Mouse (Mus musculus) right cerebral cortex, postnatal 4 days (tissue): Measurements from ENCODE around the gene Fra10ac1.

Experiments
- DNase-seq: peaks from one replicate; pipeline ENCODE4 v3.0.0-alpha.2; 2022

Gene Fra10ac1

GRCm38 (mm10) chr19:38223905-38224684, at the start of gene Fra10ac1:
TSS of gene Fra10ac1 (minus strand) at chr19:38224156.
- DNase-seq = peak; percentile 93

- no peak for DNase-seq
These were observed 47.1 kb upstream of the Fra10ac1 start for GRCm38 (mm10) chr19:38271071-38271470.

GRCm38 (mm10) chr19:38267469-38267868, 43.5 kb upstream of the Fra10ac1 start:
- no peak for DNase-seq

DNA sequence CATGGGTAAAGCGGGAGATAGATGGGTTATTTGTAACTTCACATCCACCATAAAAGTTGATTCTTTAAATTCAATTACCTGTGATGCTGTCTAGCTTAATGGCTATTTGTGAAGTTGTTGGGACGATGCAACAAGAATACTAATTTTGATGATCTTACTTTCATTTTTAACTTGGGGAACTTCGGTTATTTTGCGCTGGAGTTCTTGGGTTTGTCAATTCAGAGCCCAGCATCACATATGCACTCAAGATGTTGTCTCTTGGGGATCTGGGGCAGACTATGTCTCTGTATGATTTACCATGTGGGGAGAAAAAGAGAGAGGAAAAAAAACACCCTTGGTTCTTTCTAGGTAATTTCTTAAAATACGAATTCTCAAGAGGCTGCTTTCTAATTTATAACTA, 41.8 kb upstream of the Fra10ac1 start:
- no peak for DNase-seq

GRCm38 (mm10) chr19:38264505-38265500, 40.8 kb upstream of the Fra10ac1 start, which contains the start of gene Lgi1:
TSS of gene Lgi1 (plus strand) at chr19:38264536.
- DNase-seq = peak; percentile 60

DNA sequence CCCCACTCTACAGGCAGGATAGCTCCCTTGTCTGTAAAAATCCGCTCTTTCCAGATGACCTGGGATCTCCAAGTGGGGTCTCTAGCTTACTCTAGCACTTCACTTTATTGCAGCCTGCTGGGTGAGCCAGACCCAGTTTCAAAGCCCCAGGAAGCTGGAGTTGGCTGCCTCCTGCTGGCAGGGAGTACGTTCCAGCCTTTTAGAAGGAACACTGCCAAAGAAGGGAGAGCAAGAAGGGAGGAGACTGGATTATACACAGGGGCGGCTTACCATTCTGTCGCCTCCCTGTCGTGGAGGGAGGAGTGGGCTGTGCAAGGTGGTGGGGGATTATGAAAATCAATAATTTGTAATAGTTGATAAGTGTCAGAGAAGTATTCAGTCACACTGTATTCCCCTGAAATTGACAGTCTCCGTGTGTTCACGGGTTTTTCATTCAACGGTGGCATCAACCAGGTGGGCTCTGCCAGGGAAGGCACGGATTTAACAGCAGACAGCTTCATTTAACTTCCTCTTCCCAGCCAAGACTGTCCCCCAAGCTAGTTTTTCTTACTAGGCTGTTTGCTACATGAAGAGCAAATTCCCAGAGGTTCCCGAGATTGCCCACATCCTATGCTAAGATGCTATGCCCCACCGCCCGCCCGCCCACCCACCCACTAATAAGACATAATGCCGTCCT, 40.0 kb upstream of the Fra10ac1 start:
- peak; percentile 64 for DNase-seq

- DNase-seq = no peak
These were observed 37.4 kb upstream of the Fra10ac1 start for GRCm38 (mm10) chr19:38261351-38261750.

DNA sequence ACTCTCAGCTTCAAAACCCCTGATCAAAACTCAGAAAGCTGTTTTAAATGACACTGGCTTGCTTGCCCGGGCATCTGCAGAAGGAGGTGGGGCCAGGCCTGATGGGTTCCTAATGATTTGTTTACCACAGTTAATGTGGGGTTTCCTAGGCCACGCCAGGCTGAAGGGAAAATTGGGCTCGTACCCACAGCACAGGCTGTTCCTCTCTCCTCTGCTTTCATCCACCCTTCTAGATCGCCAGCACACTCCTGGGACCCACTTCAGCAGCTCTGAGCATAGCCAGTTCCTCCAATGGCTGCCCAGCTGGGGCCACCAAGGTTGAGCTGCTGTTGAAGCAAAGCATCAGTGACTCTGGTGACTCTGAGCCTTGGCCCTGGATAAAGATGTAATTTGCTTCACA, 36.4 kb upstream of the Fra10ac1 start:
- DNase-seq = no peak

DNA sequence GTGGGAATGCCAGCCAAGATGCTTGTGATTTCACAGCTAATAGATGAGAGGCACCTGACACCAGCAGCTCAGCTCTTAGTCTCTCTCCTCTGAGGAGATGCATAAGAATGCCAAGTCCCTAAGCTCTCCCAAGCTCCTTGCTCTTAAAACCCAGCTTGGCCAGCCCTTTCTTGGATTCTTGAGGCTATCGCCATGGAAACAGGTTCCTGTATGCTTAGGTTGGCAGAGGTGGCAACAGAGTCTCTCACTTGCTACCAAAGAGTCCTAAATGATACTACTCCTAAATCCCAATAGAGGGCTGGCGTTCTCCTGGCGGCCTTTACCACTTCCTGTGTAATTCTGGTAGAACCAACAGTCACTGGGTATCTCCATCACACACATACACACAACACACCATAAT, 35.5 kb upstream of the Fra10ac1 start:
- DNase-seq = no peak

- peak; percentile 59 for DNase-seq
These were observed 34.7 kb upstream of the Fra10ac1 start for GRCm38 (mm10) chr19:38258651-38259065.

- peak; percentile 30 for DNase-seq
These were observed 29.8 kb upstream of the Fra10ac1 start for GRCm38 (mm10) chr19:38253796-38254195.

DNA sequence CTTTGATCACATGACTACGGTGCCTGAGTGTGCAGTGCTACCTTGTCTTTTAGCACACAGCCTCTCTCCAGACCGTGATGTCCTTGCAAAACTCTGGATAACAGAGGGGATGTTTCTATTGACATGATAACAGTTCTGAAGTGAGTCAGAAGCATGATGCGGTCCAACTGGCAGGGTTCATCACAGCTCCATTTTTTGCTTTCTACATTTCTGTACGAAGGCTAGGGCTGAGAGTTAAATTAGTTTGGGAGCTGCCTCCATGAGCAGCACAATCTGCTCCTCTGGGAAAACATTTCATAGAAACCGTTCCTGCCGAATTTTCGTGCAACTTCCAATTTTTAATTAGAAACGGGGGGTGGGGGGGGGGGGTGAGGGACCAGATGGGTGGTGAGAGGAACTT, 25.7 kb upstream of the Fra10ac1 start:
- DNase-seq = no peak

DNA sequence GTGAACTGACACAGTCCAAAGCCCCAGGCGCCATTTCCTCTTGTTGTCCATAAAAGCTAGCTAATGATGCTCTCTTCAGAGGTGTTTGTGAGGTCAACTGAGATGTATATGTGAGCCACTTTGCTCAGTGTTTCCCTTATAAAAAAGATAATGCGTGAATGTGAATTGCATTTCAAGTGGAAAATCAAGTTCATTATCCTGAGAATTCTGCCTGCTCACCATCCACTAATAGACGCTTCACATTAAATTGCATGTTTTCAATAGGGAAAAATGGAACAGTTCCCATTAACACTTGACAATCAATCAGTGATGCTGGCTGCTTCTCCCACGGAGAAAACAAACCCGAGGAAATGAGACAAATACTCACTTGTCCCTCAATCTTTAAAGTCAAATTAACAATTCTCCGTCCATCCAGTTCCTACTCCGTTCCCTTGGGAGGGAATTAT, 22.2 kb upstream of the Fra10ac1 start:
- no peak for DNase-seq

GRCm38 (mm10) chr19:38245361-38246176, 21.6 kb upstream of the Fra10ac1 start:
- DNase-seq = no peak

DNA sequence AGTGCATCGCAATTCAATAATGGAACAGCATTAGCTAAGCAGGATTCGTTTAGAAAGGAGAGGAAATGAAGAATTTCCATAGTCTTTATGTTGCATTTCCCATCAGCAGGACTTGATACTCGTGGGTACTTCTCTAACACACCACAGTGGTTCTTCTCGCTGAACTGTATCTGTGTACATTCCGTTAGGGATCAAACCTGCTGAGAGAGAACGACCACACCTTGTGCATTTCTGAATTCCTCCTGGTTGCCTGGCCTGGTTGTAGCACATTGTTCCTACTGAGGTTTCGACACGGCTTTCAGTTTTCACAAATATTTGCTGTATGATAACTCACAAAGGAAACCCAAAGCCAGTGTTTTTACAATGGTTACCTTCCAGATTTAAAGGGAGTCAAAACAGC, 20.8 kb upstream of the Fra10ac1 start:
- DNase-seq = no peak

- no peak for DNase-seq
These were observed 18.4 kb upstream of the Fra10ac1 start for GRCm38 (mm10) chr19:38242314-38242852.

- DNase-seq = peak; percentile 54
These were observed 14.4 kb upstream of the Fra10ac1 start for GRCm38 (mm10) chr19:38238213-38238951.

- DNase-seq = no peak
These were observed 13.9 kb upstream of the Fra10ac1 start for GRCm38 (mm10) chr19:38237834-38238212.

- no peak for DNase-seq
These were observed 12.6 kb upstream of the Fra10ac1 start for GRCm38 (mm10) chr19:38236526-38236925.

DNA sequence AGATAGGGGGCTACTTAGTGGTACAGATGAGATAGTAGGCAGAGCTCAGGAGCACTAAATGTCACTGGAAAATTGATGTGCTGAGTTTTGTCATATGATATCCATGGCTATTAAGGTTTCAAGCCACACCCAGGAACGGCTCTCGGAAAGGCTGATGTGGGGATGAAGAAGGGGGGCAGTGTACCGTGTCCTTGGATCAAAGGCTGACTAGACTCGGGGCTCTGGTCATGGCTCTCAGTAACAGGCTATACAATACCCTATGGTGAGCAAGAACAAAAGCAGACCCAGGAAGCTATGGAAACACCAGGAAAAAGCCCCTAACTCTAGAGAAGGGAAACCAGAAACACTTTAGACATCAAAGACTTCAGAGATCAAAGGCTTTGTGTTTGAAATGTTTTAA, 8.6 kb upstream of the Fra10ac1 start:
- no peak for DNase-seq

- no peak for DNase-seq
These were observed 8.1 kb upstream of the Fra10ac1 start for GRCm38 (mm10) chr19:38232087-38232486.
